Mouse (Mus musculus) lung, adult 2 months (tissue): Measurements from ENCODE around the gene Dapp1.

Experiments used
- CTCF ChIP-seq: fragments of 200-500 bp; IDR thresholded peaks from 2 replicates; pipeline ENCODE4 v1.5.1; 2011; ENCODE audit warnings: mild to moderate bottlenecking, low read length, control low read depth; ENCODE audit not compliant: insufficient read depth
- POLR2A ChIP-seq: fragments of 200-500 bp; IDR thresholded peaks from 2 replicates; pipeline ENCODE4 v1.6.1; 2011; ENCODE audit warnings: low read depth, mild to moderate bottlenecking, control low read depth, low read length, borderline replicate concordance; ENCODE audit errors: extremely low read depth

DNA sequence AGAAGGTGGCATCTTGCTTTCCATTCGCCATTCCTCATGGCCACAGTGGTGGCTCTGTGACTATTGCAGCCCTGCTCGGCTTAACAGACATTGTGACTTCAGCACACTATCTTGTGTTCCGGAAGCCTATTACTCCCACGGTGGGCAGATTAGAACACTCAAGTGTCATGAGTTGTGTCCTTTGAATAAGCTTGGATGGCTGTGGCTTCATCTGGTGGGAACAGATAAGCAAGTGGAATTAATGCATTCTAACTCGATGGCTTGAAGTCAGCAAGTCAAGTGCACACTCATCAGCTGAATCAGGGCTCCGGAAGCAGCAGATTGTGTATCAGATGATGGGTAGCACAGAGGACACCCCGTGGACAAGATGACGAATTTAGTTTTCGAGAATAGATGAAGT is 23.5 kb downstream of the Dapp1 start:
- TF ChIP-seq CTCF (no peak), POLR2A (no peak)
